ENCODE assay signal across 9 mouse cellular contexts in the genomic region with DNA sequence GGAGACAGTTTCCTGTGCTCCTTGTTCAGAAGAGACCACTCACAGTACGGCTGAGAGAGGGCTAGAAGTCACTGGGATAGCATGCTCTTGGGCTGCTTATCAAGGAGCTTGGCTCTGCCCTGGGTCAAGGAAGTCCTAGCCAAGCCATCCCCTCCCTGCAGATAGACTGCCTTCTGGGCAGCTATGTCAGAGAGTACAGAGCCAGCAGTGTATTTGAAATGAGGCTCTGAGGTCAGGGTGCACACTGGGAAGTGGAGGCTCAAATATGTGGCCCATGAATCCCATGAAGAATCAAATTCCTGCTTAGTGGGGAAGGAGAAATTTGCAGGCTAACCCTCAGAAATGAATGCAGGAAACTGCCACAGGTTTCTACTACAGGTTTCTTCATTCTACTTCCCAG. TPM values are rescaled to one million over a fixed set of nuclear protein-coding genes. Genes with fewer than 3 reads are reported as not detected.
DNase-seq lines count a peak whose midpoint lies in the region; ATAC-seq and TF ChIP-seq lines count a peak whose summit lies in the region.
"Had no signal": no experiment of that assay in that cellular context is flagged by ENCODE, and none has a peak within 500 bp of the region (broad histone marks: within the 10 kb centered on the region; RNA-seq: fewer than 3 reads in every experiment).

No protein-coding gene starts in this region.

- TF ChIP-seq POLR2A in MEL (IDR thresholded peaks at IDR 0.05; ENCODE audit: control insufficient read depth in 1 of 2, insufficient read depth in 1 of 2, low read depth in 1 of 2, low read length in 2 of 2, poor library complexity in 1 of 2), result no peak

- peak overlapping the region; percentile 97 for H3K27ac ChIP-seq in MEL (ENCODE audit: control insufficient read depth, low read depth, low read length)
- no peak overlapping the region for H3K27ac ChIP-seq in forebrain, embryonic 16.5 days (ENCODE audit: low read length)
- H3K27ac ChIP-seq in liver, embryonic 14.5 days, result peak overlapping the region; percentile 77

- H3K27me3 ChIP-seq in MEL (ENCODE audit: control insufficient read depth in 1 of 2, insufficient read depth in 2 of 2, low read length in 2 of 2), result no peaks in the 10 kb centered on the region
- H3K27me3 ChIP-seq in forebrain, embryonic 16.5 days (replicated peaks; ENCODE audit: control insufficient read depth, insufficient read depth, low read length), result no peaks in the 10 kb centered on the region
- no peaks in the 10 kb centered on the region for H3K27me3 ChIP-seq in liver, embryonic 14.5 days (ENCODE audit: control insufficient read depth, insufficient read depth, low read length)

- H3K4me1 ChIP-seq in MEL (ENCODE audit: control insufficient read depth in 1 of 2, insufficient read depth in 2 of 2, low read length in 2 of 2), result peaks cover 32 to 33% of the 10 kb centered on the region in 2 experiments
- peaks cover 30% of the 10 kb centered on the region for H3K4me1 ChIP-seq in forebrain, embryonic 16.5 days (replicated peaks; ENCODE audit: control insufficient read depth, insufficient read depth, low read length)
- H3K4me1 ChIP-seq in liver, embryonic 14.5 days (replicated peaks; ENCODE audit: control insufficient read depth in 2 of 2, insufficient read depth in 2 of 2, low read length in 1 of 2), result peaks cover 44 to 54% of the 10 kb centered on the region in 2 experiments

- peak overlapping the region; percentile 91 for H3K4me2 ChIP-seq in forebrain, embryonic 16.5 days (ENCODE audit: low read length)
- peak overlapping the region; percentile 97 for H3K4me2 ChIP-seq in liver, embryonic 14.5 days (ENCODE audit: low read depth)

- no peaks in the 10 kb centered on the region for H3K9me3 ChIP-seq in MEL (replicated peaks; ENCODE audit: insufficient read depth, low read length)
- H3K9me3 ChIP-seq in forebrain, embryonic 16.5 days (ENCODE audit: control insufficient read depth, low read length), result no peaks in the 10 kb centered on the region
- H3K9me3 ChIP-seq in liver, embryonic 14.5 days (ENCODE audit: control insufficient read depth, low read length), result no peaks in the 10 kb centered on the region

- peaks cover 74% of the 10 kb centered on the region for H3K79me2 ChIP-seq in MEL (ENCODE audit: control insufficient read depth, insufficient read depth, low read length, poor library complexity)

- TF ChIP-seq RAD21 in MEL (IDR thresholded peaks at IDR 0.05; ENCODE audit: low read depth, low read length), result no peak

- H3K9ac ChIP-seq in MEL (ENCODE audit: control insufficient read depth, low read depth, low read length, poor library complexity, severe bottlenecking), result no peak overlapping the region
- H3K9ac ChIP-seq in forebrain, embryonic 16.5 days (replicated peaks; ENCODE audit: low read depth, low read length), result 0 out of 2 replicates have a peak overlapping the region, but pooled peaks have one; percentile 22
- H3K9ac ChIP-seq in liver, embryonic 14.5 days (replicated peaks), result no peak overlapping the region; the same call in none of the 2 replicates

- no peak for TF ChIP-seq EP300 in MEL (IDR thresholded peaks at IDR 0.05; ENCODE audit: low read depth in 1 of 2, low read length in 2 of 2)
- TF ChIP-seq EP300 in liver, embryonic 14.5 days (IDR thresholded peaks at IDR 0.05; ENCODE audit: low read depth), result no peak

- no peak for ATAC-seq in forebrain, embryonic 16.5 days
- ATAC-seq in liver, embryonic 14.5 days (ENCODE audit: insufficient read depth), result no peak

- no peak overlapping the region for H3K4me3 ChIP-seq in MEL (ENCODE audit: control insufficient read depth in 1 of 2, insufficient read depth in 1 of 2, low read depth in 2 of 2, low read length in 2 of 2)
- H3K4me3 ChIP-seq in forebrain, embryonic 16.5 days (replicated peaks; ENCODE audit: low read length), result no peak overlapping the region; the same call in 1 of the 2 replicates
- H3K4me3 ChIP-seq in liver, embryonic 14.5 days (ENCODE audit: insufficient read depth in 1 of 2, low read depth in 2 of 2, low read length in 2 of 2), result no peak overlapping the region

- peaks cover 0 to 32% of the 10 kb centered on the region in 2 experiments; a peak in 2 of 4 replicates for H3K36me3 ChIP-seq in MEL (ENCODE audit: control insufficient read depth in 1 of 2, insufficient read depth in 2 of 2, low read length in 2 of 2)
- H3K36me3 ChIP-seq in forebrain, embryonic 16.5 days (ENCODE audit: control insufficient read depth, insufficient read depth), result no peaks in the 10 kb centered on the region
- no peaks in the 10 kb centered on the region for H3K36me3 ChIP-seq in liver, embryonic 14.5 days (replicated peaks; ENCODE audit: control insufficient read depth, insufficient read depth, low read depth)

- WGBS in forebrain, embryonic 16.5 days, result 74% methylated on average over 1 of the region's 1 CpGs
- WGBS in liver, embryonic 14.5 days (ENCODE audit: insufficient replicate concordance), result 18% methylated on average over 1 of the region's 1 CpGs

- DNase-seq in gastrocnemius, postnatal 25 days, result peak; percentile 56
- no peak for DNase-seq in gastrocnemius, adult 18-20 months (ENCODE audit: low spot score)
- no peak for DNase-seq in MEL (ENCODE audit: low read depth, low spot score)
- DNase-seq in liver, embryonic 14.5 days (ENCODE audit: low read depth in 3 of 3, low spot score in 3 of 3), result no peak
- DNase-seq in ovary, postnatal 14 days (ENCODE audit: low spot score), result no peak
- DNase-seq in layer of hippocampus, postnatal 10 days (ENCODE audit: low spot score in 2 of 2), result no peak
- no peak for DNase-seq in frontal cortex, postnatal 25 days (ENCODE audit: low spot score in 2 of 2)

- no peak for TF ChIP-seq CTCF in MEL (IDR thresholded peaks at IDR 0.05 in 2 of 3, conservative IDR thresholded peaks at IDR 0.05 in 1 of 3; ENCODE audit: control insufficient read depth in 1 of 3, insufficient read depth in 1 of 3, low read depth in 2 of 3, low read length in 3 of 3, poor library complexity in 1 of 3, severe bottlenecking in 1 of 3)
- no peak for TF ChIP-seq CTCF in liver, embryonic 14.5 days (IDR thresholded peaks at IDR 0.05; ENCODE audit: low read depth)

TF ChIP-seq in MEL, 35 proteins besides CTCF, POLR2A, EP300 and RAD21:
- TF ChIP-seq SMC3 (IDR thresholded peaks at IDR 0.05; ENCODE audit: low read depth, low read length), result no peak
- TF ChIP-seq TAL1 (IDR thresholded peaks at IDR 0.05; ENCODE audit: low read length), result no peak
- no peak for TF ChIP-seq MAFK (IDR thresholded peaks at IDR 0.05; ENCODE audit: borderline replicate concordance, low read depth, low read length)
- TF ChIP-seq MAZ (IDR thresholded peaks at IDR 0.05; ENCODE audit: low read depth, low read length), result no peak
- no peak for TF ChIP-seq USF2 (IDR thresholded peaks at IDR 0.05; ENCODE audit: borderline replicate concordance in 1 of 2, insufficient read depth in 1 of 2, low read depth in 1 of 2, low read length in 2 of 2)
- no peak for TF ChIP-seq ETS1 (IDR thresholded peaks at IDR 0.05; ENCODE audit: low read depth, low read length)
- TF ChIP-seq E2F4 (IDR thresholded peaks at IDR 0.05; ENCODE audit: borderline replicate concordance, low read depth, low read length), result no peak
- TF ChIP-seq RCOR1 (IDR thresholded peaks at IDR 0.05; ENCODE audit: low read depth, low read length), result no peak
- no peak for TF ChIP-seq CHD1 (IDR thresholded peaks at IDR 0.05; ENCODE audit: low read depth, low read length)
- TF ChIP-seq KAT2A (conservative IDR thresholded peaks at IDR 0.05; ENCODE audit: low read depth, low read length), result no peak
- no peak for TF ChIP-seq MEF2A (IDR thresholded peaks at IDR 0.05; ENCODE audit: extremely low read depth, insufficient replicate concordance, low read depth, low read length, poor library complexity, severe bottlenecking)
- no peak for TF ChIP-seq MXI1 (IDR thresholded peaks at IDR 0.05; ENCODE audit: low read depth, low read length)
- TF ChIP-seq TCF12 (IDR thresholded peaks at IDR 0.05; ENCODE audit: low read depth, low read length), result no peak
- TF ChIP-seq ZMIZ1 (IDR thresholded peaks at IDR 0.05; ENCODE audit: low read depth, low read length), result no peak
- no peak for TF ChIP-seq MAX (IDR thresholded peaks at IDR 0.05; ENCODE audit: low read length)
- no peak for TF ChIP-seq GABPA (IDR thresholded peaks at IDR 0.05; ENCODE audit: low read depth, low read length)
- TF ChIP-seq NRF1 (IDR thresholded peaks at IDR 0.05; ENCODE audit: insufficient read depth, low read depth, low read length, poor library complexity, severe bottlenecking), result no peak
- TF ChIP-seq ZNF384 (IDR thresholded peaks at IDR 0.05; ENCODE audit: low read depth, low read length), result no peak
- no peak for TF ChIP-seq MYC (IDR thresholded peaks at IDR 0.05; ENCODE audit: low read depth, low read length)

RNA-seq across cellular contexts. Expression of a gene that starts 4.2 kb away (rescaled TPM):
- 10 to 100 TPM; 38.9 to 43.1 TPM for total RNA-seq in gastrocnemius, postnatal 25 days (2021)
- 10 to 100 TPM; 33.3 to 55.3 TPM for total RNA-seq in gastrocnemius, adult 18-20 months (2021)
- total RNA-seq in MEL (2012; rRNA removed), result 20.5 and 21.6 TPM in 2 replicates
- 100 to 1,000 TPM in 1 of 2 experiments, 10 to 100 TPM in 1; 26.9 to 118 TPM for polyA plus RNA-seq in MEL (2012; ENCODE audit: insufficient read depth in 1 of 2, insufficient read length in 2 of 2, low read depth in 1 of 2, low replicate concordance in 2 of 2, missing spikeins in 1 of 2)
- 31.1 and 33.7 TPM in 2 replicates for polyA plus RNA-seq in forebrain, embryonic 16.5 days (2015; fragmentation: Nextera tagmentation; extraction: Ambion mirVana)
- 3.2 and 3.4 TPM in 2 replicates for polyA plus RNA-seq in liver, embryonic 14.5 days (2012; rRNA removed)
- 12.8 and 15.8 TPM in 2 replicates for polyA plus RNA-seq in liver, embryonic 14.5 days (2014; fragmentation: Nextera tagmentation; extraction: Ambion mirVana)
- total RNA-seq in layer of hippocampus, postnatal 10 days (2021), result 100 to 1,000 TPM; 129 to 136 TPM

RNA-seq across cellular contexts. Expression of a gene that starts 17.9 kb away (rescaled TPM):
- not detected for total RNA-seq in gastrocnemius, postnatal 25 days (2021)
- not detected for total RNA-seq in gastrocnemius, adult 18-20 months (2021)
- total RNA-seq in MEL (2012; rRNA removed), result not detected in 2 replicates
- under 1 TPM in 1 of 2 experiments, not detected in 1; 0.07 TPM for polyA plus RNA-seq in MEL (2012; ENCODE audit: insufficient read depth in 1 of 2, insufficient read length in 2 of 2, low read depth in 1 of 2, low replicate concordance in 2 of 2, missing spikeins in 1 of 2)
- polyA plus RNA-seq in forebrain, embryonic 16.5 days (2015; fragmentation: Nextera tagmentation; extraction: Ambion mirVana), result 0.35 TPM in 1 of 2 replicates, not detected in the other
- not detected in 2 replicates for polyA plus RNA-seq in liver, embryonic 14.5 days (2012; rRNA removed)
- polyA plus RNA-seq in liver, embryonic 14.5 days (2014; fragmentation: Nextera tagmentation; extraction: Ambion mirVana), result not detected in 2 replicates
- total RNA-seq in layer of hippocampus, postnatal 10 days (2021), result not detected
- polyA plus RNA-seq: kidney, embryonic 16.5 days had no signal
